Mouse (Mus musculus) brain, embryonic 14.5 days (tissue): ENCODE measurements around the gene Carmil1.

Source experiments
- CTCF ChIP-seq: fragments of 200-500 bp; IDR thresholded peaks from 2 replicates; pipeline ENCODE4 v1.5.1; 2012; ENCODE audit warnings: inconsistent platforms, mild to moderate bottlenecking, moderate library complexity, borderline replicate concordance; ENCODE audit not compliant: insufficient read depth, insufficient read length; ENCODE audit errors: extremely low read depth
- POLR2A ChIP-seq: fragments of 200-500 bp; IDR thresholded peaks from 2 replicates; pipeline ENCODE4 v1.6.1; 2012; ENCODE audit warnings: mild to moderate bottlenecking, inconsistent platforms, borderline replicate concordance; ENCODE audit not compliant: poor library complexity, insufficient read depth, insufficient read length, severe bottlenecking; ENCODE audit errors: extremely low read depth

- TF ChIP-seq CTCF (no peak), POLR2A (no peak)
Measured at GRCm38 (mm10) chr13:24238456-24239120, 42.0 kb downstream of the Carmil1 start.
